Mouse (Mus musculus): Measurements from ENCODE around the gene Dpp9. TPM values are rescaled to one million over a fixed set of nuclear protein-coding genes. Genes with fewer than 3 reads are reported as not detected.

The Dpp9 gene
- polyA plus RNA-seq, 1 experiment from 2014 or later, result 21.4 TPM

DNA sequence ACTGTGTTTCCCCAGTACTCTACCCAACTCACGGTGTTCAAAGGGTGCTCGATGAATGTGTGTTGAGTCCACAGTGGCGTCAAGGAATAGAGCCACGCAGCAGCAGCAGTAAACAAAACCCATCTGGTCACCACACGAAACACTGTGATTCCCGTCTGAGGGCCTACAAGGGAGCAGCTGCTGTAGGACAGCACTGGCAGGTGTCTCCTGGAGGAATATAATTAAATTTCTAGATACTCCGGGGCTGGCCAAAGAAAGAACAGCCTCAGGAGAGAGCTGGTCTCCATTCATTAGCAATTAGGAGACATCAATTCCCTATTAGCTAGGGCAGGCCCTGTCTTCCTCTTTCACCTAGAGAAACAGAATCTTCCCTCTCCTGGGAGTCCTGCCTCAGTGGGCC lies 26.9 kb upstream of the Dpp9 start:
- H3K9ac ChIP-seq (ENCODE audit: low read depth, low read length), result no peak overlapping the region
- H3K9me3 ChIP-seq (replicated peaks; ENCODE audit: control insufficient read depth, low read length), result no peaks in the 10 kb centered on the region
- no peaks in the 10 kb centered on the region for H3K36me3 ChIP-seq (ENCODE audit: control insufficient read depth, insufficient read depth, low read length)
- H3K27me3 ChIP-seq (ENCODE audit: control insufficient read depth, insufficient read depth, low read length), result peaks cover 13% of the 10 kb centered on the region
- H3K4me3 ChIP-seq (ENCODE audit: low read depth, low read length), result no peak overlapping the region
- H3K27ac ChIP-seq (ENCODE audit: low read depth, low read length), result no peak overlapping the region
- no peaks in the 10 kb centered on the region for H3K4me1 ChIP-seq (ENCODE audit: control insufficient read depth, insufficient read depth, low read length)
- H3K4me2 ChIP-seq, result no peak overlapping the region
- no peak for ATAC-seq (replicated peaks; ENCODE audit: insufficient number of reproducible peaks, low FRiP score, low TSS enrichment)
- whole genome bisulfite sequencing (ENCODE audit: insufficient replicate concordance), result 66% methylated on average over 7 of the region's 7 CpGs

- Histone ChIP-seq H3K9me3 (replicated peaks; ENCODE audit: control insufficient read depth, low read length) (no peaks in the 10 kb centered on the region), H3K27ac (ENCODE audit: low read depth, low read length) (no peak overlapping the region), H3K36me3 (ENCODE audit: control insufficient read depth, insufficient read depth, low read length) (no peaks in the 10 kb centered on the region), H3K4me3 (ENCODE audit: low read depth, low read length) (no peak overlapping the region), H3K4me1 (ENCODE audit: control insufficient read depth, insufficient read depth, low read length) (no peaks in the 10 kb centered on the region), H3K27me3 (ENCODE audit: control insufficient read depth, insufficient read depth, low read length) (peaks cover 13% of the 10 kb centered on the region), H3K9ac (ENCODE audit: low read depth, low read length) (no peak overlapping the region), H3K4me2 (no peak overlapping the region)
- 2% methylated on average over 33 of the region's 33 CpGs for WGBS (ENCODE audit: insufficient replicate concordance)
- no peak for ATAC-seq (replicated peaks; ENCODE audit: insufficient number of reproducible peaks, low FRiP score, low TSS enrichment)
These were observed 23.1 kb upstream of the Dpp9 start for GRCm38 (mm10) chr17:56241541-56242401.

GRCm38 (mm10) chr17:56233818-56234469 lies 15.2 kb upstream of the Dpp9 start:
- H3K36me3 ChIP-seq (ENCODE audit: control insufficient read depth, insufficient read depth, low read length), result no peaks in the 10 kb centered on the region
- H3K4me1 ChIP-seq (ENCODE audit: control insufficient read depth, insufficient read depth, low read length), result peaks cover 4% of the 10 kb centered on the region; the same call in 1 of the 2 replicates
- H3K4me3 ChIP-seq (ENCODE audit: low read depth, low read length), result no peak overlapping the region
- no peaks in the 10 kb centered on the region for H3K9me3 ChIP-seq (replicated peaks; ENCODE audit: control insufficient read depth, low read length)
- H3K27me3 ChIP-seq (ENCODE audit: control insufficient read depth, insufficient read depth, low read length), result no peaks in the 10 kb centered on the region
- no peak overlapping the region for H3K27ac ChIP-seq (ENCODE audit: low read depth, low read length)
- WGBS (ENCODE audit: insufficient replicate concordance), result 5% methylated on average over 14 of the region's 14 CpGs
- H3K9ac ChIP-seq (ENCODE audit: low read depth, low read length), result no peak overlapping the region
- ATAC-seq (replicated peaks; ENCODE audit: insufficient number of reproducible peaks, low FRiP score, low TSS enrichment), result peak; percentile 42; the same call in 1 of the 2 replicates
- H3K4me2 ChIP-seq, result no peak overlapping the region

DNA sequence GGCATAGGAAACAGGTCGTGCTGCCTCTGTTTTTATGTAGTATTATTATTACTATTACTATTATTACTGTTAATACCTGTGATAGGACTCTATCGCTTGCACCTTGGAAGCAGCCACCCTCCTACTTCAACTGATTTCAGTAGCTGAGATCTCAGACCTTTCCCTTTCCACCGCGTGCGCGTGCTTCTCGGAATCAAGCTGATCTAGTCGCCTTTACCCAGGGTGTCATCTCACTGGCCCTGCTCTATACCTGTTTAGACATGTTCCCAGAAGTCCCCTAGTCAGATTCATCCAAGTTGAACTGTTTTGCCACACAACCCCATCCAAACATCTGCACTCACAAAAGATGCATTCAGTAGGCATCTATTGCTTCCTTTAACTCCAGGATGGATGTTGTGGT lies 14.7 kb upstream of the Dpp9 start:
- H3K4me2 ChIP-seq, result no peak overlapping the region
- no peaks in the 10 kb centered on the region for H3K9me3 ChIP-seq (replicated peaks; ENCODE audit: control insufficient read depth, low read length)
- no peak overlapping the region for H3K27ac ChIP-seq (ENCODE audit: low read depth, low read length)
- no peak for ATAC-seq (replicated peaks; ENCODE audit: insufficient number of reproducible peaks, low FRiP score, low TSS enrichment)
- no peaks in the 10 kb centered on the region for H3K27me3 ChIP-seq (ENCODE audit: control insufficient read depth, insufficient read depth, low read length)
- 48% methylated on average over 8 of the region's 8 CpGs for WGBS (ENCODE audit: insufficient replicate concordance)
- peaks cover 4% of the 10 kb centered on the region; the same call in 1 of the 2 replicates for H3K4me1 ChIP-seq (ENCODE audit: control insufficient read depth, insufficient read depth, low read length)
- H3K36me3 ChIP-seq (ENCODE audit: control insufficient read depth, insufficient read depth, low read length), result no peaks in the 10 kb centered on the region
- H3K9ac ChIP-seq (ENCODE audit: low read depth, low read length), result no peak overlapping the region
- H3K4me3 ChIP-seq (ENCODE audit: low read depth, low read length), result no peak overlapping the region

- ATAC-seq (replicated peaks; ENCODE audit: insufficient number of reproducible peaks, low FRiP score, low TSS enrichment), result no peak
- WGBS (ENCODE audit: insufficient replicate concordance), result 54% methylated on average over 10 of the region's 10 CpGs
- no peaks in the 10 kb centered on the region for H3K9me3 ChIP-seq (replicated peaks; ENCODE audit: control insufficient read depth, low read length)
- H3K4me3 ChIP-seq (ENCODE audit: low read depth, low read length), result no peak overlapping the region
- no peaks in the 10 kb centered on the region for H3K36me3 ChIP-seq (ENCODE audit: control insufficient read depth, insufficient read depth, low read length)
- H3K9ac ChIP-seq (ENCODE audit: low read depth, low read length), result no peak overlapping the region
- no peaks in the 10 kb centered on the region for H3K27me3 ChIP-seq (ENCODE audit: control insufficient read depth, insufficient read depth, low read length)
- H3K4me1 ChIP-seq (ENCODE audit: control insufficient read depth, insufficient read depth, low read length), result peaks cover 4% of the 10 kb centered on the region; the same call in 1 of the 2 replicates
- no peak overlapping the region for H3K27ac ChIP-seq (ENCODE audit: low read depth, low read length)
- no peak overlapping the region for H3K4me2 ChIP-seq
These were observed 11.2 kb upstream of the Dpp9 start for GRCm38 (mm10) chr17:56229943-56230342.

DNA sequence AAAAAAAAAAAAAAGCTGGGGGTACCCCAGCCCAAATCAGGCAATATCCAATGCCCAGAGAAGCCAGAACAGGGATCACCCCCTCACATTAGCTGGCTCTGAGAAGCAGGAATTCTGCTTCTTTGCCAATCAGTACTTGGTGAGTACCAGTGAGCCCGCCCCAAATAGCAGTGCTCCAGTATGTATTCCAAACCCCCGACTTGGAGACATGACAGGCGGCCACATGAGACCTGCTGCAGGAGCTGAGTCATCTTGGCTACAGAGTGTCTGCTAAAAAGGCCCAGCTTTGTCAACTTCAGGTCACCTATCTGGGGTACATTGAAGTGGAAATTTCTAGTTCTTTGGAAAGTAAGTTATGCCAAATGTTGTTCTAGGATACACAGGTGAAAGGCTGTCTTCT lies 7.9 kb upstream of the Dpp9 start:
- H3K9me3 ChIP-seq (replicated peaks; ENCODE audit: control insufficient read depth, low read length), result no peaks in the 10 kb centered on the region
- H3K36me3 ChIP-seq (ENCODE audit: control insufficient read depth, insufficient read depth, low read length), result no peaks in the 10 kb centered on the region
- H3K27me3 ChIP-seq (ENCODE audit: control insufficient read depth, insufficient read depth, low read length), result no peaks in the 10 kb centered on the region
- no peak overlapping the region for H3K4me3 ChIP-seq (ENCODE audit: low read depth, low read length)
- H3K27ac ChIP-seq (ENCODE audit: low read depth, low read length), result no peak overlapping the region
- 60% methylated on average over 3 of the region's 3 CpGs for WGBS (ENCODE audit: insufficient replicate concordance)
- no peak for ATAC-seq (replicated peaks; ENCODE audit: insufficient number of reproducible peaks, low FRiP score, low TSS enrichment)
- no peak overlapping the region for H3K9ac ChIP-seq (ENCODE audit: low read depth, low read length)
- no peak overlapping the region for H3K4me2 ChIP-seq
- H3K4me1 ChIP-seq (ENCODE audit: control insufficient read depth, insufficient read depth, low read length), result no peaks in the 10 kb centered on the region

DNA sequence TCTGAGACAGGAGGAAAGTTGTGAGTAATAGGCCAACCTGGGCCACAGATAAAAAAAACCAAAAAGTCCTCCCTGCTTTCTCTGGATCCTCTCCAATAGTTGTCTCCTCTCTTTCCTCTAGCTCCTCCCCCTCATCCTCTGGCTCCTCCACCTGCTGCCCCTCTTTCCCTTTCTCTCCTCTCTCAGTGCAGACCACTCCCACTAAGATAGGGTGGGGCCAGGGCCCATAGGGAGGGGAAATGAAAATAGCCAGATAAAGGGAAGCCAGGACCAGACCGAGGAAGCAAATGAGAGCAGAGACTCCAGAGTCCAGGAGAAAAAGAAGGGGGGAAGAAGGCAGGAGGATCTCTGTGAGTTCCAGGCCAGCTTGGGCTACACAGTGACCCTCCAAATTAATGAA lies 6.2 kb upstream of the Dpp9 start:
- Histone ChIP-seq H3K4me1 (ENCODE audit: control insufficient read depth, insufficient read depth, low read length) (no peaks in the 10 kb centered on the region), H3K9ac (ENCODE audit: low read depth, low read length) (no peak overlapping the region), H3K4me3 (ENCODE audit: low read depth, low read length) (no peak overlapping the region), H3K9me3 (replicated peaks; ENCODE audit: control insufficient read depth, low read length) (no peaks in the 10 kb centered on the region), H3K27me3 (ENCODE audit: control insufficient read depth, insufficient read depth, low read length) (no peaks in the 10 kb centered on the region), H3K4me2 (no peak overlapping the region), H3K27ac (ENCODE audit: low read depth, low read length) (no peak overlapping the region), H3K36me3 (ENCODE audit: control insufficient read depth, insufficient read depth, low read length) (no peaks in the 10 kb centered on the region)
- WGBS (ENCODE audit: insufficient replicate concordance), result 17% methylated on average over 1 of the region's 1 CpGs
- ATAC-seq (replicated peaks; ENCODE audit: insufficient number of reproducible peaks, low FRiP score, low TSS enrichment), result no peak

GRCm38 (mm10) chr17:56219805-56220204 lies 1.1 kb upstream of the Dpp9 start:
- no peak for ATAC-seq (replicated peaks; ENCODE audit: insufficient number of reproducible peaks, low FRiP score, low TSS enrichment)
- Histone ChIP-seq H3K9me3 (replicated peaks; ENCODE audit: control insufficient read depth, low read length) (no peaks in the 10 kb centered on the region), H3K9ac (ENCODE audit: low read depth, low read length) (no peak overlapping the region), H3K27ac (ENCODE audit: low read depth, low read length) (no peak overlapping the region), H3K27me3 (ENCODE audit: control insufficient read depth, insufficient read depth, low read length) (no peaks in the 10 kb centered on the region), H3K4me2 (peak overlapping the region; percentile 87; the same call in 1 of the 2 replicates), H3K4me3 (ENCODE audit: low read depth, low read length) (no peak overlapping the region), H3K36me3 (ENCODE audit: control insufficient read depth, insufficient read depth, low read length) (peaks cover 2% of the 10 kb centered on the region; the same call in 1 of the 2 replicates), H3K4me1 (ENCODE audit: control insufficient read depth, insufficient read depth, low read length) (peaks cover 14% of the 10 kb centered on the region)
- 54% methylated on average over 3 of the region's 3 CpGs for WGBS (ENCODE audit: insufficient replicate concordance)
